Mouse (Mus musculus) olfactory bulb, adult 2 months (tissue): Measurements from ENCODE around the gene Map2k7. TPM values are rescaled to one million over a fixed set of nuclear protein-coding genes. Genes with fewer than 3 reads are reported as not detected.
A peak's percentile ranks its signal among the peaks of the same experiment; 100 is the strongest.

Experiments used
- H3K27ac ChIP-seq: fragments of 200-500 bp; 2 replicates; pipeline ENCODE4 v1.5.1; 2012; ENCODE audit warnings: low read depth, low read length; ENCODE audit not compliant: insufficient read depth
- H3K4me1 ChIP-seq: fragments of 200-500 bp; 2 replicates; pipeline ENCODE4 v1.6.1; 2012; ENCODE audit warnings: low read length; ENCODE audit not compliant: control insufficient read depth, insufficient read depth
- H3K4me3 ChIP-seq: fragments of 200-500 bp; 2 replicates; pipeline ENCODE4 v1.5.1; 2012; ENCODE audit warnings: mild to moderate bottlenecking, low read depth, low read length, moderate library complexity; ENCODE audit not compliant: insufficient read depth
- CTCF ChIP-seq: fragments of 200-500 bp; IDR thresholded peaks from 2 replicates; pipeline ENCODE4 v1.5.1; 2012; ENCODE audit warnings: low read depth, mild to moderate bottlenecking, low read length, moderate library complexity; ENCODE audit not compliant: insufficient read depth
- POLR2A ChIP-seq: fragments of 200-500 bp; IDR thresholded peaks from 2 replicates; pipeline ENCODE4 v1.6.1; 2012; ENCODE audit warnings: mild to moderate bottlenecking, low read depth, low read length, moderate library complexity; ENCODE audit not compliant: insufficient read depth
- WGBS: fragments of 180-500 bp; shearing (Covaris S2); methylation state at CpG from one replicate; pipeline ENCODE4 v1.1.7; 2018; 5-methylcytosine and 5-hydroxymethylcytosine counted together
- polyA plus RNA-seq: library from polyadenylated mRNA; stranded (reverse); fragments of >200 nt; gene quantifications from 2 replicates; pipeline ENCODE4 v1.2.4, GENCODE M21; 2012; ENCODE audit warnings: low replicate concordance; ENCODE audit not compliant: missing spikeins, insufficient read depth, insufficient read length

Map2k7 gene
- polyA plus RNA-seq, 1 experiment, result not detected

- WGBS, result 10% methylated on average over 4 of the region's 4 CpGs
- H3K4me1 ChIP-seq, result peaks cover 51% of the 10 kb centered on the region
These were observed 18.4 kb downstream of the Map2k7 start for GRCm38 (mm10) chr8:4256911-4257310.

GRCm38 (mm10) chr8:4257350-4257749 lies 18.8 kb downstream of the Map2k7 start:
- TF ChIP-seq CTCF (no peak), POLR2A (no peak)
- Histone ChIP-seq H3K27ac (peak overlapping the region; percentile 92), H3K4me1 (peaks cover 50% of the 10 kb centered on the region), H3K4me3 (peak overlapping the region; percentile 95)
- WGBS, result 23% methylated on average over 4 of the region's 4 CpGs

More at GRCm38 (mm10) chr8:4256911-4257310, 18.4 kb downstream of the Map2k7 start:
- TF ChIP-seq CTCF (no peak), POLR2A (no peak; the same call in 1 of the 2 replicates)
- Histone ChIP-seq H3K27ac (peak overlapping the region; percentile 92), H3K4me3 (0 out of 2 replicates have a peak overlapping the region, but pooled peaks have one; percentile 95)

GRCm38 (mm10) chr8:4258233-4258632 lies 19.7 kb downstream of the Map2k7 start:
- 3% methylated on average over 35 of the region's 35 CpGs for WGBS
- Histone ChIP-seq H3K4me1 (peaks cover 47% of the 10 kb centered on the region), H3K27ac (peak overlapping the region; percentile 92), H3K4me3 (peak overlapping the region; percentile 95)
- TF ChIP-seq POLR2A, result no peak
- TF ChIP-seq CTCF, result peak; percentile 92

- WGBS, result under 1% methylated on average over 32 of the region's 32 CpGs
- no peak for TF ChIP-seq CTCF
- no peak for TF ChIP-seq POLR2A
- Histone ChIP-seq H3K4me1 (peaks cover 47% of the 10 kb centered on the region), H3K27ac (peak overlapping the region; percentile 92), H3K4me3 (peak overlapping the region; percentile 95)
These were observed 20.1 kb downstream of the Map2k7 start for GRCm38 (mm10) chr8:4258678-4259077.

- 4% methylated on average over 32 of the region's 33 CpGs for WGBS
- Histone ChIP-seq H3K4me3 (peak within 1 kb of the TSS; percentile 95), H3K4me1 (peaks cover 47% of the 10 kb centered on the region), H3K27ac (peak within 1 kb of the TSS; percentile 92)
- TF ChIP-seq POLR2A (peak; percentile 37; the same call in 1 of the 2 replicates), CTCF (no peak)
These were observed 20.7 kb downstream of the Map2k7 start, which contains the start of gene Ctxn1 for GRCm38 (mm10) chr8:4259125-4259804. Gene Ctxn1, minus strand, starts transcription at chr8:4259274.

- Histone ChIP-seq H3K27ac (0 out of 2 replicates have a peak overlapping the region, but pooled peaks have one; percentile 62), H3K4me1 (peaks cover 47% of the 10 kb centered on the region), H3K4me3 (no peak overlapping the region)
- TF ChIP-seq POLR2A, result no peak
- 84% methylated on average over 4 of the region's 4 CpGs for WGBS
These were observed 21.2 kb downstream of the Map2k7 start for GRCm38 (mm10) chr8:4259805-4260170.

GRCm38 (mm10) chr8:4263105-4263791 lies 24.7 kb downstream of the Map2k7 start:
- H3K4me1 ChIP-seq, result peaks cover 37% of the 10 kb centered on the region
- 44% methylated on average over 8 of the region's 8 CpGs for WGBS
- H3K4me3 ChIP-seq, result no peak overlapping the region
- TF ChIP-seq POLR2A (no peak), CTCF (no peak)
- peak overlapping the region; percentile 91 for H3K27ac ChIP-seq

GRCm38 (mm10) chr8:4265160-4265914 lies 26.8 kb downstream of the Map2k7 start:
- Histone ChIP-seq H3K4me3 (no peak overlapping the region), H3K27ac (peak overlapping the region; percentile 49), H3K4me1 (peaks cover 22% of the 10 kb centered on the region)
- no peak for TF ChIP-seq CTCF
- TF ChIP-seq POLR2A, result no peak
- 67% methylated on average over 15 of the region's 15 CpGs for WGBS
